ENCODE assay signal across 9 mouse cellular contexts in the genomic region with DNA sequence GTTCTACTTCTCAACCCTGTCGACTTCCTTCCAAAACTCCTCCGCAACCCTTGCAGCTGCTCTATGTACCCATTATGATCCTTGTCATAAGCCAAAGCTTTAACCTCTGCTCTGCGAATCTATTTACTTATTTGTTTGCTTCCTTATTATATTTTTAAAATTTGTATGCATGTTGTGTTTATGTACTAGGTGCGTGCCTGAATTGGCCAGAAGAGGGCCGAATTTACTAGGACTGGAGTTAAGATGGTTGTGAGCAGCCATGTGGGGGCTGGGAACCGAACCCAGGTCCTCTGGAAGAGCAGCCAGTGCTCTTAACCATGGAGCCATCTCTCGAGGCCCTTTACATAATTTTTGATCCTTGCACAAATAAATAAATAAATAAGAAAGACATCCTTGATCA. TPM values are rescaled to one million over a fixed set of nuclear protein-coding genes. Genes with fewer than 3 reads are reported as not detected.
A peak's percentile ranks its signal among the peaks of the same experiment; 100 is the strongest.
DNase-seq lines count a peak whose midpoint lies in the region; ATAC-seq and TF ChIP-seq lines count a peak whose summit lies in the region.
"Had no signal": no experiment of that assay in that cellular context is flagged by ENCODE, and none has a peak within 500 bp of the region (broad histone marks: within the 10 kb centered on the region; RNA-seq: fewer than 3 reads in every experiment).

No protein-coding gene starts in this region.

- no peaks in the 10 kb centered on the region for H3K36me3 ChIP-seq in intestine, embryonic 14.5 days (ENCODE audit: control insufficient read depth, insufficient read depth, low read length)
- H3K36me3 ChIP-seq in myocyte (ENCODE audit: control insufficient read depth, insufficient read depth) = no peaks in the 10 kb centered on the region

- TF ChIP-seq POLR2A in myocyte (IDR thresholded peaks at IDR 0.05; ENCODE audit: insufficient read length, low read depth) = no peak

- H3K79me2 ChIP-seq in myocyte (ENCODE audit: control insufficient read depth, insufficient read depth) = peaks cover 9% of the 10 kb centered on the region

- TF ChIP-seq CTCF in layer of hippocampus, adult 2 months (conservative IDR thresholded peaks at IDR 0.05) = peak; percentile 57

- H3K9me3 ChIP-seq in intestine, embryonic 14.5 days (ENCODE audit: control insufficient read depth, low read length) = no peaks in the 10 kb centered on the region

- 45% methylated on average over 7 of the region's 7 CpGs for WGBS in intestine, embryonic 14.5 days

- peak overlapping the region; percentile 92 for H3K27ac ChIP-seq in layer of hippocampus, adult 2 months
- peak overlapping the region; percentile 74 for H3K27ac ChIP-seq in intestine, embryonic 14.5 days (ENCODE audit: low read depth)

- no peaks in the 10 kb centered on the region for H3K27me3 ChIP-seq in intestine, embryonic 14.5 days (replicated peaks; ENCODE audit: control insufficient read depth, insufficient read depth, low read length)
- no peaks in the 10 kb centered on the region for H3K27me3 ChIP-seq in myocyte (ENCODE audit: control insufficient read depth, insufficient read depth, insufficient read length)

- H3K4me3 ChIP-seq in layer of hippocampus, adult 2 months = peak overlapping the region; percentile 99
- peak overlapping the region; percentile 78 for H3K4me3 ChIP-seq in intestine, embryonic 14.5 days (ENCODE audit: low read depth, low read length)
- H3K4me3 ChIP-seq in myocyte = peak overlapping the region; percentile 77

- no peak for DNase-seq in layer of hippocampus, adult 2 months (ENCODE audit: low spot score in 2 of 2)
- DNase-seq in layer of hippocampus, postnatal 25 days (ENCODE audit: extremely low spot score in 1 of 2, low spot score in 1 of 2) = no peak
- DNase-seq in c-Kit-positive CD71-negative TER-119-negative erythroid progenitor cells, embryonic 14.5 days (ENCODE audit: low read depth) = peak; percentile 12
- no peak for DNase-seq in intestine, embryonic 14.5 days (ENCODE audit: low spot score)
- no peak for DNase-seq in urinary bladder, postnatal 14 days (ENCODE audit: low spot score)
- DNase-seq in left cerebral cortex, adult 9 months (ENCODE audit: low spot score in 2 of 2) = no peak
- DNase-seq in lung, postnatal 4 days = no peak

- H3K9ac ChIP-seq in intestine, embryonic 14.5 days (ENCODE audit: low read length) = peak overlapping the region; percentile 64

- H3K4me1 ChIP-seq in intestine, embryonic 14.5 days (replicated peaks; ENCODE audit: control insufficient read depth, insufficient read depth, low read length) = no peaks in the 10 kb centered on the region; the same call in 1 of the 2 replicates

- peak overlapping the region; percentile 79 for H3K4me2 ChIP-seq in intestine, embryonic 14.5 days (ENCODE audit: low read length)
- H3K4me2 ChIP-seq in myocyte (ENCODE audit: low read depth) = peak overlapping the region; percentile 68

- no peak for ATAC-seq in intestine, embryonic 14.5 days (replicated peaks; ENCODE audit: low FRiP score, low TSS enrichment, low read depth)

- H3ac ChIP-seq in myocyte (ENCODE audit: control insufficient read depth, insufficient read length) = no peak overlapping the region

TF ChIP-seq in myocyte, 11 proteins besides CTCF, POLR2A, EP300 and RAD21:
- no peak for TF ChIP-seq REST (IDR thresholded peaks at IDR 0.05; ENCODE audit: insufficient read depth, insufficient read length)
- TF ChIP-seq TCF12 (IDR thresholded peaks at IDR 0.05; ENCODE audit: insufficient read depth, poor library complexity, severe bottlenecking) = no peak
- TF ChIP-seq USF1 (IDR thresholded peaks at IDR 0.05; ENCODE audit: low read depth) = no peak
- TF ChIP-seq CEBPB (IDR thresholded peaks at IDR 0.05; ENCODE audit: insufficient read depth, poor library complexity, severe bottlenecking) = no peak
- no peak for TF ChIP-seq MAX (IDR thresholded peaks at IDR 0.05; ENCODE audit: low read depth)
- TF ChIP-seq MYOD1 (IDR thresholded peaks at IDR 0.05; ENCODE audit: control insufficient read depth in 1 of 3, insufficient read length in 2 of 3, low read depth in 2 of 3) = no peak
- TF ChIP-seq TCF3 (IDR thresholded peaks at IDR 0.05; ENCODE audit: insufficient read length, low read depth) = no peak
- no peak for TF ChIP-seq SRF (IDR thresholded peaks at IDR 0.05; ENCODE audit: control insufficient read depth, insufficient read length, low read depth)
- TF ChIP-seq E2F4 (IDR thresholded peaks at IDR 0.05; ENCODE audit: insufficient read depth) = no peak
- no peak for TF ChIP-seq MYOG (IDR thresholded peaks at IDR 0.05; ENCODE audit: control insufficient read depth in 1 of 3, insufficient read depth in 1 of 3, insufficient read length in 2 of 3, low read depth in 2 of 3)
- no peak for TF ChIP-seq POLR2AphosphoS2 (IDR thresholded peaks at IDR 0.05; ENCODE audit: insufficient read length, low read depth)

RNA-seq across cellular contexts. Expression of a gene that starts 0.5 kb away (rescaled TPM):
- 10 to 100 TPM; 34.4 to 34.7 TPM for total RNA-seq in layer of hippocampus, adult 2 months (2021)
- 10 to 100 TPM; 27.8 to 30.0 TPM for total RNA-seq in layer of hippocampus, postnatal 25 days (2021)
- 12.0 and 12.8 TPM in 2 replicates for polyA plus RNA-seq in intestine, embryonic 14.5 days (2014; fragmentation: Nextera tagmentation; extraction: Ambion mirVana)
- polyA plus RNA-seq in myocyte (2012; fragmentation: generic; extraction: Trizol) = 7.5 TPM

RNA-seq across cellular contexts. Expression of a gene that starts 2.4 kb away (rescaled TPM):
- not detected for total RNA-seq in layer of hippocampus, adult 2 months (2021)
- not detected for total RNA-seq in layer of hippocampus, postnatal 25 days (2021)
- polyA plus RNA-seq in intestine, embryonic 14.5 days (2014; fragmentation: Nextera tagmentation; extraction: Ambion mirVana) = 0.15 TPM in 1 of 2 replicates, not detected in the other
- polyA plus RNA-seq in myocyte (2012; fragmentation: generic; extraction: Trizol) = not detected
- total RNA-seq: common myeloid progenitor, adult 5-6 weeks had no signal

RNA-seq across cellular contexts. Expression of a gene that starts 17.0 kb away (rescaled TPM):
- total RNA-seq in layer of hippocampus, adult 2 months (2021) = not detected
- total RNA-seq in layer of hippocampus, postnatal 25 days (2021) = not detected
- 0.30 TPM in 2 replicates for polyA plus RNA-seq in intestine, embryonic 14.5 days (2014; fragmentation: Nextera tagmentation; extraction: Ambion mirVana)
- polyA plus RNA-seq in myocyte (2012; fragmentation: generic; extraction: Trizol) = 0.06 TPM

RNA-seq across cellular contexts. Expression of a gene that starts 27.7 kb away (rescaled TPM):
- under 1 TPM in 1 of 2 experiments, not detected in 1; 0.27 TPM for total RNA-seq in layer of hippocampus, adult 2 months (2021)
- total RNA-seq in layer of hippocampus, postnatal 25 days (2021) = 1 to 10 TPM in 1 of 2 experiments, under 1 TPM in 1; 0.84 to 1.1 TPM
- 0.77 TPM in 2 replicates for polyA plus RNA-seq in intestine, embryonic 14.5 days (2014; fragmentation: Nextera tagmentation; extraction: Ambion mirVana)
- polyA plus RNA-seq in myocyte (2012; fragmentation: generic; extraction: Trizol) = 0.24 TPM

RNA-seq across cellular contexts. Expression of a gene that starts 32.3 kb away (rescaled TPM):
- total RNA-seq in layer of hippocampus, adult 2 months (2021) = 10 to 100 TPM; 14.7 to 16.4 TPM
- total RNA-seq in layer of hippocampus, postnatal 25 days (2021) = 10 to 100 TPM; 12.3 to 17.4 TPM
- polyA plus RNA-seq in intestine, embryonic 14.5 days (2014; fragmentation: Nextera tagmentation; extraction: Ambion mirVana) = 32.7 and 35.0 TPM in 2 replicates
- 6.2 TPM for polyA plus RNA-seq in myocyte (2012; fragmentation: generic; extraction: Trizol)
